Mouse (Mus musculus): ENCODE measurements around the gene Gm20721.
"Not testable (repeated sequence)": the region's sequence is repeated elsewhere in the genome, so short reads cannot be mapped to it uniquely, and the experiment has no call there.

Gm20721 gene

GRCm38 (mm10) chr2:174346612-174346998, at the start of gene Gm20721:
Gene Gm20721, minus strand, starts transcription at chr2:174346712.
- DNase-seq (ENCODE audit: low spot score in 2 of 2): no peak

GRCm38 (mm10) chr2:174393383-174393782, 46.9 kb upstream of the Gm20721 start:
- DNase-seq (ENCODE audit: low spot score in 2 of 2): no peak

- no peak for DNase-seq (ENCODE audit: low spot score in 2 of 2)
Observed at GRCm38 (mm10) chr2:174392554-174392953, 46.0 kb upstream of the Gm20721 start.

- no peak for DNase-seq (ENCODE audit: low spot score in 2 of 2)
Observed at GRCm38 (mm10) chr2:174391936-174392335, 45.4 kb upstream of the Gm20721 start.

GRCm38 (mm10) chr2:174381021-174381420, 34.5 kb upstream of the Gm20721 start:
- no peak for DNase-seq (ENCODE audit: low spot score in 2 of 2)

GRCm38 (mm10) chr2:174366571-174366970, 20.1 kb upstream of the Gm20721 start:
- DNase-seq (ENCODE audit: low spot score in 2 of 2): no peak

GRCm38 (mm10) chr2:174359656-174360055, 13.1 kb upstream of the Gm20721 start:
- DNase-seq (ENCODE audit: low spot score in 2 of 2): no peak

- no peak for DNase-seq (ENCODE audit: low spot score in 2 of 2)
Observed at GRCm38 (mm10) chr2:174358516-174358915, 12.0 kb upstream of the Gm20721 start.

GRCm38 (mm10) chr2:174346999-174347668, 622 bp upstream of the Gm20721 start:
- DNase-seq (ENCODE audit: low spot score in 2 of 2): not testable (repeated sequence)

- no peak for DNase-seq (ENCODE audit: low spot score in 2 of 2)
Observed at GRCm38 (mm10) chr2:174344996-174345395, 1.5 kb downstream of the Gm20721 start.

- peak in 1 of 2 experiments; percentile 30 for DNase-seq (ENCODE audit: low spot score in 2 of 2)
Observed at GRCm38 (mm10) chr2:174344003-174344655, 2.4 kb downstream of the Gm20721 start.

GRCm38 (mm10) chr2:174343566-174343965, 2.9 kb downstream of the Gm20721 start:
- DNase-seq (ENCODE audit: low spot score in 2 of 2): no peak

GRCm38 (mm10) chr2:174342793-174343400, 3.6 kb downstream of the Gm20721 start:
- DNase-seq (ENCODE audit: low spot score in 2 of 2): no peak

GRCm38 (mm10) chr2:174340893-174341580, 5.5 kb downstream of the Gm20721 start:
- no peak for DNase-seq (ENCODE audit: low spot score in 2 of 2)

GRCm38 (mm10) chr2:174340229-174340892, 6.2 kb downstream of the Gm20721 start:
- no peak for DNase-seq (ENCODE audit: low spot score in 2 of 2)

- no peak for DNase-seq (ENCODE audit: low spot score in 2 of 2)
Observed at GRCm38 (mm10) chr2:174339701-174340100, 6.8 kb downstream of the Gm20721 start.

GRCm38 (mm10) chr2:174337275-174337674, 9.2 kb downstream of the Gm20721 start:
- DNase-seq (ENCODE audit: low spot score in 2 of 2): no peak

- DNase-seq (ENCODE audit: low spot score in 2 of 2): no peak
Observed at GRCm38 (mm10) chr2:174334415-174334814, 12.1 kb downstream of the Gm20721 start.

- DNase-seq (ENCODE audit: low spot score in 2 of 2): no peak
Observed at GRCm38 (mm10) chr2:174333239-174333890, 13.1 kb downstream of the Gm20721 start.

- no peak for DNase-seq (ENCODE audit: low spot score in 2 of 2)
Observed at GRCm38 (mm10) chr2:174331282-174332030, 15.1 kb downstream of the Gm20721 start.
